Mouse (Mus musculus) right cerebral cortex, postnatal 25 days (tissue): ENCODE results near the gene Rad9a.

ENCODE experiments used
- DNase-seq: peaks from one replicate; pipeline ENCODE4 v3.0.0; 2022

The Rad9a gene

GRCm38 (mm10) chr19:4162646-4163542 lies 38.6 kb downstream of the Rad9a start, which contains the start of gene Rps6kb2:
Gene Rps6kb2, minus strand, starts transcription at chr19:4163354.
- DNase-seq: peak; percentile 97

- no peak for DNase-seq
Observed at GRCm38 (mm10) chr19:4159049-4159448, 42.4 kb downstream of the Rad9a start.

GRCm38 (mm10) chr19:4156771-4157170 lies 44.7 kb downstream of the Rad9a start:
- DNase-seq: no peak

- DNase-seq: no peak
Observed at GRCm38 (mm10) chr19:4156073-4156579, 45.3 kb downstream of the Rad9a start.

GRCm38 (mm10) chr19:4155223-4156072 lies 46.0 kb downstream of the Rad9a start:
- DNase-seq: no peak

- no peak for DNase-seq
Observed at GRCm38 (mm10) chr19:4154437-4155222, 46.8 kb downstream of the Rad9a start.

GRCm38 (mm10) chr19:4153232-4153654 lies 48.2 kb downstream of the Rad9a start, which contains the start of gene Ptprcap:
Gene Ptprcap, plus strand, starts transcription at chr19:4153604.
- DNase-seq: no peak

- DNase-seq: no peak
Observed at GRCm38 (mm10) chr19:4152445-4153231, 48.8 kb downstream of the Rad9a start.

GRCm38 (mm10) chr19:4151898-4152297 lies 49.6 kb downstream of the Rad9a start:
- DNase-seq: no peak

- DNase-seq: no peak
Observed at GRCm38 (mm10) chr19:4151488-4151860, 50.0 kb downstream of the Rad9a start.

- DNase-seq: no peak
Observed at GRCm38 (mm10) chr19:4150567-4151487, 50.6 kb downstream of the Rad9a start.

GRCm38 (mm10) chr19:4149764-4150461 lies 51.5 kb downstream of the Rad9a start:
- DNase-seq: no peak

GRCm38 (mm10) chr19:4149283-4149682 lies 52.2 kb downstream of the Rad9a start:
- no peak for DNase-seq

- DNase-seq: no peak
Observed at GRCm38 (mm10) chr19:4148819-4149218, 52.6 kb downstream of the Rad9a start.

- peak; percentile 91 for DNase-seq
Observed at GRCm38 (mm10) chr19:4148491-4148806, 53.0 kb downstream of the Rad9a start, which contains the start of gene Coro1b. Gene Coro1b, plus strand, starts transcription at chr19:4148619.

GRCm38 (mm10) chr19:4147782-4148490 lies 53.5 kb downstream of the Rad9a start:
- no peak for DNase-seq

GRCm38 (mm10) chr19:4147022-4147405 lies 54.4 kb downstream of the Rad9a start:
- no peak for DNase-seq

GRCm38 (mm10) chr19:4146366-4147021 lies 55.0 kb downstream of the Rad9a start:
- DNase-seq: no peak

- no peak for DNase-seq
Observed at GRCm38 (mm10) chr19:4145936-4146335, 55.5 kb downstream of the Rad9a start.
